Mouse (Mus musculus): Measurements from ENCODE around the gene Gm28434.

Gm28434 gene

GRCm38 (mm10) chr5:87969201-87969600, at the start of gene Gm28434, which contains the start of gene 2310003L06Rik:
TSS of gene Gm28434 (plus strand) at chr5:87969517.
TSS of gene 2310003L06Rik (plus strand) at chr5:87969459.
- DNase-seq (ENCODE audit: low spot score): no peak

DNA sequence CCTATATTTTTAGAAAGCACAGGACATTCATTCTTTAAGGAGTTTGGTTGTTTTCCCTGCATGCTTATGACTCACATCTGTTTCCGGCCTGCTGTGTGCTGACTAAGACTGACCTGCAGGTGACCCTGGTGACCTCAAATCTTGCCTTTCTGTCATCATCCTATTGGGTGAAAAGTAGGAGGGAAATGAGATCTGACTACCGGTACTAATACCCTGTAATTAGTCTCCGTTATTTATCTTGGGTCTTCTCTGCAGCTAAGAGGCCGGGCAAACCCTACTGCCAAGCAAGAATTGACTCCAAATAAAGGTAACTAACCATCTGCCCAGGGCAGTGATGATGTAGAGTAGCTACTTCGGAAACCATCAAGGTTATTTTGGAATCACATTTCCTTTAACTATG, 43.9 kb upstream of the Gm28434 start, which contains the start of gene Csn3:
TSS of gene Csn3 (plus strand) at position 208 of the 400 bp plus-strand sequence.
- DNase-seq (ENCODE audit: low spot score): no peak

- DNase-seq (ENCODE audit: low spot score): no peak
These were observed 37.7 kb upstream of the Gm28434 start for GRCm38 (mm10) chr5:87931603-87932002.

GRCm38 (mm10) chr5:87940752-87941151, 28.6 kb upstream of the Gm28434 start:
- DNase-seq (ENCODE audit: low spot score): no peak

GRCm38 (mm10) chr5:87942515-87942914, 26.8 kb upstream of the Gm28434 start:
- no peak for DNase-seq (ENCODE audit: low spot score)

DNA sequence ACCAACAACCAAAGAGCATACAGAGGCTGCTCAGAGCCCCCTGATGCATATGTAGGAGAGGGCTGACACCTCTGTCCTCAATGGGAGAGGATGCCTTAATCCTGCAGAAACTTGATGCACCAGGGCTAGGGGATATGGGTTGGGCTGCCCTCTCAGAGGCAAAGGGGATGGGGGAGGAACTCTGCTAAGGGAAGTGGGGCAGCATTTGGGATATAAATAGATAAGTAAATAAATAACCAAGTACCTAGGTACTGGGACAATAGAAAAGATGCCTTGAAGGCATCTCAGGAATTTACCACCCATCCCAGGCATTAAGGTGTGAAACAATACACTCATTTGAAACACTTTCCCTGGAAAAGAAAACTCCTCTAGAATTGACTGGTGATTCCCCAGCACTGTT, 17.5 kb upstream of the Gm28434 start:
- DNase-seq (ENCODE audit: low spot score): no peak

- no peak for DNase-seq (ENCODE audit: low spot score)
These were observed 9.8 kb downstream of the Gm28434 start, which contains the start of gene Cabs1 for GRCm38 (mm10) chr5:87979139-87979538. TSS of gene Cabs1 (plus strand) at chr5:87979439.

- DNase-seq (ENCODE audit: low spot score): no peak
These were observed 13.3 kb downstream of the Gm28434 start for GRCm38 (mm10) chr5:87982468-87983214.

GRCm38 (mm10) chr5:88002249-88002648, 32.9 kb downstream of the Gm28434 start, which contains the start of gene Smr3a:
TSS of gene Smr3a (plus strand) at chr5:88002549.
- no peak for DNase-seq (ENCODE audit: low spot score)

GRCm38 (mm10) chr5:88005241-88005640, 35.9 kb downstream of the Gm28434 start:
- no peak for DNase-seq (ENCODE audit: low spot score)

All from urinary bladder, postnatal 10 days (tissue).